Mouse (Mus musculus): Measurements from ENCODE around the gene Tmem130.

- no peak for TF ChIP-seq CTCF (IDR thresholded peaks at IDR 0.05; ENCODE audit: low read depth)
- no peak for TF ChIP-seq EP300 (IDR thresholded peaks at IDR 0.05; ENCODE audit: low read depth)
Measured at GRCm38 (mm10) chr5:144766646-144767045, 5.0 kb upstream of the Tmem130 start.

Data from liver, embryonic 14.5 days (tissue).